Mouse (Mus musculus) midbrain, postnatal 0 days (tissue): ENCODE results near the gene Prkcq. TPM values are rescaled to one million over a fixed set of nuclear protein-coding genes. Genes with fewer than 3 reads are reported as not detected.

ENCODE experiments used
- ATAC-seq: fragments of 200-750 bp; cut with Nextera tagmentation; 2 replicates; pipeline ENCODE4 v1.8.0; 2017; ENCODE audit warnings: moderate number of reproducible peaks, mild to moderate bottlenecking, moderate TSS enrichment, moderate library complexity; ENCODE audit not compliant: low FRiP score
- DNase-seq: peaks from one replicate; pipeline ENCODE4 v3.0.0-alpha.2; 2015; ENCODE audit warnings: low spot score
- H3K27ac ChIP-seq: fragments of 300-500 bp; sonication (generic); 2 replicates; pipeline ENCODE4 v1.5.1; 2014; ENCODE audit warnings: low read depth, mild to moderate bottlenecking, low read length, mixed read lengths
- H3K27me3 ChIP-seq: fragments of 300-500 bp; sonication (generic); 2 replicates; pipeline ENCODE4 v1.6.1; 2014; ENCODE audit warnings: low read length, control low read depth, mixed read lengths; ENCODE audit not compliant: insufficient read depth
- H3K36me3 ChIP-seq: fragments of 300-500 bp; sonication (generic); 2 replicates; pipeline ENCODE4 v1.6.1; 2014; ENCODE audit warnings: low read length, control low read depth, mixed read lengths; ENCODE audit not compliant: insufficient read depth
- H3K4me1 ChIP-seq: fragments of 300-500 bp; sonication (generic); 2 replicates; pipeline ENCODE4 v1.6.1; 2014; ENCODE audit warnings: mild to moderate bottlenecking, control low read depth, antibody characterized with exemption, low read length, mixed read lengths; ENCODE audit not compliant: insufficient read depth
- H3K4me2 ChIP-seq: fragments of 300-500 bp; sonication (generic); 2 replicates; pipeline ENCODE4 v1.6.1; 2014; ENCODE audit warnings: low read depth, mild to moderate bottlenecking, low read length, mixed read lengths; ENCODE audit not compliant: poor library complexity, severe bottlenecking
- H3K4me3 ChIP-seq: fragments of 300-500 bp; sonication (generic); 2 replicates; pipeline ENCODE4 v1.5.1; 2014; ENCODE audit warnings: low read depth, mild to moderate bottlenecking, low read length, moderate library complexity
- H3K9ac ChIP-seq: fragments of 300-500 bp; sonication (generic); replicated peaks from 2 replicates; pipeline ENCODE4 v1.6.1; 2014; ENCODE audit warnings: mild to moderate bottlenecking, low read length, moderate library complexity, mixed read lengths; ENCODE audit not compliant: poor library complexity, severe bottlenecking
- H3K9me3 ChIP-seq: fragments of 300-500 bp; sonication (generic); 2 replicates; pipeline ENCODE4 v1.6.1; 2016; ENCODE audit warnings: low read length, control low read depth
- CTCF ChIP-seq: IDR thresholded peaks from 2 replicates; pipeline ENCODE4 v1.5.1; 2016; ENCODE audit warnings: antibody characterized with exemption, mild to moderate bottlenecking
- WGBS: fragments of 180-500 bp; shearing (Covaris S2); extraction: QIAGEN DNeasy Blood & Tissue Kit; methylation state at CpG from one replicate; pipeline ENCODE4 v1.1.7; 2014; 5-methylcytosine and 5-hydroxymethylcytosine counted together
- polyA plus RNA-seq: library from polyadenylated mRNA; unstranded; fragments of >200 nt; fragmentation: Nextera tagmentation; extraction: Ambion mirVana; gene quantifications from 2 replicates; pipeline ENCODE4 v1.2.1, GENCODE M21; 2015
- total RNA-seq: library from RNA; depleted of rRNA; stranded (reverse); fragments of >200 nt; gene quantifications from 2 replicates; pipeline ENCODE4 v1.2.3, GENCODE M21; 2014

The Prkcq gene
- total and polyA plus RNA-seq, 2 experiments from 2014 or later: 7.1 to 8.2 TPM

- DNase-seq (no peak), ATAC-seq (no peak)
- Histone ChIP-seq H3K4me1 (no peaks in the 10 kb centered on the region), H3K27ac (no peak overlapping the region), H3K9me3 (no peaks in the 10 kb centered on the region), H3K4me3 (no peak overlapping the region), H3K27me3 (no peaks in the 10 kb centered on the region), H3K36me3 (no peaks in the 10 kb centered on the region), H3K4me2 (no peak overlapping the region), H3K9ac (no peak overlapping the region)
- WGBS: 85% methylated on average over 4 of the region's 4 CpGs
- TF ChIP-seq CTCF: no peak
Measured at GRCm38 (mm10) chr2:11216421-11216820, 44.5 kb downstream of the Prkcq start.

- Histone ChIP-seq H3K9me3 (no peaks in the 10 kb centered on the region), H3K27ac (no peak overlapping the region), H3K4me2 (no peak overlapping the region), H3K36me3 (no peaks in the 10 kb centered on the region), H3K4me1 (no peaks in the 10 kb centered on the region), H3K9ac (no peak overlapping the region), H3K27me3 (no peaks in the 10 kb centered on the region), H3K4me3 (no peak overlapping the region)
- ATAC-seq: no peak
- DNase-seq: no peak
- 83% methylated on average over 5 of the region's 5 CpGs for WGBS
- no peak for TF ChIP-seq CTCF
Measured at GRCm38 (mm10) chr2:11216847-11217246, 44.9 kb downstream of the Prkcq start.

GRCm38 (mm10) chr2:11218122-11218521, 46.2 kb downstream of the Prkcq start:
- no peaks in the 10 kb centered on the region for H3K27me3 ChIP-seq
- no peak for TF ChIP-seq CTCF
- no peak overlapping the region for H3K4me3 ChIP-seq
- no peaks in the 10 kb centered on the region for H3K36me3 ChIP-seq
- no peak overlapping the region for H3K27ac ChIP-seq
- DNase-seq: no peak
- no peak overlapping the region for H3K4me2 ChIP-seq
- no peaks in the 10 kb centered on the region for H3K4me1 ChIP-seq
- no peak overlapping the region for H3K9ac ChIP-seq
- ATAC-seq: no peak
- WGBS: 82% methylated on average over 5 of the region's 5 CpGs
- H3K9me3 ChIP-seq: no peaks in the 10 kb centered on the region

GRCm38 (mm10) chr2:11219262-11219661, 47.4 kb downstream of the Prkcq start:
- Histone ChIP-seq H3K9me3 (no peaks in the 10 kb centered on the region), H3K27me3 (no peaks in the 10 kb centered on the region), H3K36me3 (no peaks in the 10 kb centered on the region), H3K4me2 (no peak overlapping the region), H3K9ac (no peak overlapping the region), H3K4me1 (no peaks in the 10 kb centered on the region), H3K27ac (no peak overlapping the region), H3K4me3 (no peak overlapping the region)
- ATAC-seq: no peak
- TF ChIP-seq CTCF: no peak
- no peak for DNase-seq
- 98% methylated on average over 2 of the region's 2 CpGs for WGBS

GRCm38 (mm10) chr2:11224808-11225484, 53.0 kb downstream of the Prkcq start:
- DNase-seq (no peak), ATAC-seq (no peak)
- no peak for TF ChIP-seq CTCF
- Histone ChIP-seq H3K27ac (no peak overlapping the region), H3K4me1 (no peaks in the 10 kb centered on the region), H3K4me2 (no peak overlapping the region), H3K9me3 (no peaks in the 10 kb centered on the region), H3K4me3 (no peak overlapping the region), H3K27me3 (no peaks in the 10 kb centered on the region), H3K36me3 (no peaks in the 10 kb centered on the region), H3K9ac (no peak overlapping the region)
- WGBS: 94% methylated on average over 3 of the region's 3 CpGs

GRCm38 (mm10) chr2:11225485-11225876, 53.6 kb downstream of the Prkcq start:
- no peaks in the 10 kb centered on the region for H3K36me3 ChIP-seq
- WGBS: 85% methylated on average over 5 of the region's 5 CpGs
- no peak overlapping the region for H3K27ac ChIP-seq
- no peak overlapping the region for H3K9ac ChIP-seq
- no peaks in the 10 kb centered on the region for H3K9me3 ChIP-seq
- no peak for ATAC-seq
- DNase-seq: no peak
- no peak overlapping the region for H3K4me2 ChIP-seq
- TF ChIP-seq CTCF: no peak
- no peaks in the 10 kb centered on the region for H3K27me3 ChIP-seq
- no peak overlapping the region for H3K4me3 ChIP-seq
- H3K4me1 ChIP-seq: no peaks in the 10 kb centered on the region
